10 mouse cellular contexts compared by ENCODE assay signal in the genomic region with DNA sequence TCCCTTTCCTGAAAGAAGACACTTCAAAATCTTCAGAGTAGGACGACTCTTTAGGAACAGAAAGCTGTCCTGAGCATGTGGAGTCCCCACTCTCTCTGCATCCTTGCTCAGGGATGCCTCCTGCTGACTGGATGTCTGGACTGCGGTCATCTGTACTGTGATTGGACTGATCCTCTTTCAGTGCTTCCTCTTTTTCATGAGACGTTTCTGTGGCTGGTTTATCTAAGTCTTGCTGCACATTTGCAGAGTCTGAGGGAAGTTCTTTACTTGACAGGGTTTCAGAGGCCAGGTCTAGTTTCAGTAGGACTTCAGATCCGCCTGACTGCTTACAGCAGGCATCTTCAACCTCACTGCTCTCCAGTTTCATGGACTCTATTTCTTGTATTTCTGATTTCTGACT. TPM values are rescaled to one million over a fixed set of nuclear protein-coding genes. Genes with fewer than 3 reads are reported as not detected.
DNase-seq lines count a peak whose midpoint lies in the region; ATAC-seq lines count a peak whose summit lies in the region.
"Had no signal": no experiment of that assay in that cellular context is flagged by ENCODE, and none has a peak within 500 bp of the region (broad histone marks: within the 10 kb centered on the region; RNA-seq: fewer than 3 reads in every experiment).

No protein-coding gene starts in this region.

- intact Hi-C loops in gastrocnemius, postnatal 36 days (cut with DNase I), result no loop called here

- H3K27me3 ChIP-seq in midbrain, embryonic 14.5 days (ENCODE audit: control insufficient read depth, insufficient read depth, low read length), result no peaks in the 10 kb centered on the region
- no peaks in the 10 kb centered on the region for H3K27me3 ChIP-seq in midbrain, embryonic 11.5 days (ENCODE audit: control insufficient read depth, insufficient read depth, low read length)

- no peaks in the 10 kb centered on the region for H3K9me3 ChIP-seq in midbrain, embryonic 14.5 days (ENCODE audit: control insufficient read depth, low read length)
- H3K9me3 ChIP-seq in midbrain, embryonic 11.5 days (ENCODE audit: control insufficient read depth, low read length), result no peaks in the 10 kb centered on the region

- peaks cover 78% of the 10 kb centered on the region for H3K36me3 ChIP-seq in midbrain, embryonic 14.5 days (ENCODE audit: control insufficient read depth, insufficient read depth, low read length)
- H3K36me3 ChIP-seq in midbrain, embryonic 11.5 days (ENCODE audit: control insufficient read depth, insufficient read depth, low read length), result peaks cover 10% of the 10 kb centered on the region; the same call in 1 of the 2 replicates

- H3K4me3 ChIP-seq in midbrain, embryonic 14.5 days (replicated peaks; ENCODE audit: low read depth, low read length), result no peak overlapping the region
- H3K4me3 ChIP-seq in midbrain, embryonic 11.5 days (ENCODE audit: low read depth, low read length), result no peak overlapping the region

- no peak for ATAC-seq in midbrain, embryonic 14.5 days (ENCODE audit: low FRiP score, low TSS enrichment)
- no peak for ATAC-seq in midbrain, embryonic 11.5 days (ENCODE audit: low FRiP score)
- ATAC-seq in common myeloid progenitor, adult 5-6 weeks (replicated peaks; ENCODE audit: low read depth, poor library complexity, severe bottlenecking), result peak; percentile 99

- H3K4me2 ChIP-seq in midbrain, embryonic 14.5 days (ENCODE audit: low read length), result no peak overlapping the region
- H3K4me2 ChIP-seq in midbrain, embryonic 11.5 days, result no peak overlapping the region

- no peak overlapping the region for H3K9ac ChIP-seq in midbrain, embryonic 14.5 days (replicated peaks; ENCODE audit: low read length)
- no peak overlapping the region for H3K9ac ChIP-seq in midbrain, embryonic 11.5 days (ENCODE audit: low read length)

- H3K27ac ChIP-seq in midbrain, embryonic 14.5 days (replicated peaks; ENCODE audit: low read depth, low read length), result no peak overlapping the region
- no peak overlapping the region for H3K27ac ChIP-seq in midbrain, embryonic 11.5 days (ENCODE audit: low read depth, low read length)
- H3K27ac ChIP-seq: macrophage had no signal

- WGBS in midbrain, embryonic 14.5 days, result 76% methylated on average over 4 of the region's 4 CpGs
- 63% methylated on average over 4 of the region's 4 CpGs for WGBS in midbrain, embryonic 11.5 days

- peak; percentile 74 for DNase-seq in heart, adult 11 months
- DNase-seq in heart, adult 9 months (ENCODE audit: low spot score in 2 of 2), result no peak
- peak; percentile 32 for DNase-seq in midbrain, embryonic 14.5 days
- DNase-seq in midbrain, embryonic 11.5 days (ENCODE audit: low spot score, missing footprints), result no peak
- DNase-seq in retina, postnatal 1 day, result peak; percentile 39
- no peak for DNase-seq in gastrocnemius, postnatal 36 days
- no peak for DNase-seq in adrenal gland, postnatal 4 days (ENCODE audit: low spot score in 2 of 2)
- DNase-seq: right cerebral cortex, postnatal 14 days had no signal

- no peaks in the 10 kb centered on the region for H3K4me1 ChIP-seq in midbrain, embryonic 14.5 days (ENCODE audit: control insufficient read depth, insufficient read depth, low read length)
- no peaks in the 10 kb centered on the region for H3K4me1 ChIP-seq in midbrain, embryonic 11.5 days (ENCODE audit: control insufficient read depth, insufficient read depth, low read length)

RNA-seq across cellular contexts. Expression of gene Qsox1, which starts 50.3 kb away (rescaled TPM):
- 7.6 and 11.5 TPM in 2 replicates for polyA plus RNA-seq in midbrain, embryonic 14.5 days (2014; fragmentation: Nextera tagmentation; extraction: Ambion mirVana)
- polyA plus RNA-seq in midbrain, embryonic 11.5 days (2014; fragmentation: Nextera tagmentation; extraction: Ambion mirVana), result 6.6 and 6.8 TPM in 2 replicates
- total RNA-seq in common myeloid progenitor, adult 5-6 weeks (2017), result 21.5 and 23.8 TPM in 2 replicates
- 10 to 100 TPM; 23.0 to 23.7 TPM for total RNA-seq in gastrocnemius, postnatal 36 days (2021)
- 10 to 100 TPM; 69.3 to 82.2 TPM for total RNA-seq in adrenal gland, postnatal 4 days (2021)

Comparison
In these comparisons a context has a peak if more than half of its experiments do, and no peak if none do; other contexts are left out.
1. DNase-seq: peak in heart, adult 11 months (single experiment), midbrain, embryonic 14.5 days (single experiment) and retina, postnatal 1 day (single experiment); none in heart, adult 9 months (0 of 2), midbrain, embryonic 11.5 days (single experiment), gastrocnemius, postnatal 36 days (0 of 2) and adrenal gland, postnatal 4 days (0 of 2).